Mouse (Mus musculus) embryonic facial prominence, embryonic 11.5 days (tissue): ENCODE measurements around the gene Dedd. TPM values are rescaled to one million over a fixed set of nuclear protein-coding genes. Genes with fewer than 3 reads are reported as not detected.

Source experiments
- ATAC-seq: fragments of 200-750 bp; cut with Nextera tagmentation; replicated peaks from 2 replicates; pipeline ENCODE4 v1.8.0; 2017; ENCODE audit warnings: low read depth; ENCODE audit not compliant: insufficient number of reproducible peaks, low FRiP score, low TSS enrichment
- DNase-seq: peaks from one replicate; pipeline ENCODE4 v3.0.0-alpha.2; 2015; ENCODE audit warnings: low spot score
- H3K27ac ChIP-seq: fragments of 300-500 bp; sonication (generic); replicated peaks from 2 replicates; pipeline ENCODE4 v1.5.1; 2014; ENCODE audit warnings: mild to moderate bottlenecking, low read depth, low read length, control low read depth
- H3K27me3 ChIP-seq: fragments of 300-500 bp; sonication (generic); 2 replicates; pipeline ENCODE4 v1.6.1; 2014; ENCODE audit warnings: mild to moderate bottlenecking, low read length, moderate library complexity, mixed read lengths; ENCODE audit not compliant: control insufficient read depth, insufficient read depth
- H3K36me3 ChIP-seq: fragments of 300-500 bp; sonication (generic); replicated peaks from 2 replicates; pipeline ENCODE4 v1.6.1; 2014; ENCODE audit warnings: low read depth, mild to moderate bottlenecking, low read length, moderate library complexity, mixed read lengths; ENCODE audit not compliant: control insufficient read depth, insufficient read depth
- H3K4me1 ChIP-seq: fragments of 300-500 bp; sonication (generic); 2 replicates; pipeline ENCODE4 v1.6.1; 2014; ENCODE audit warnings: low read length, mixed read lengths; ENCODE audit not compliant: control insufficient read depth, insufficient read depth
- H3K4me2 ChIP-seq: fragments of 300-500 bp; sonication (generic); 2 replicates; pipeline ENCODE4 v1.6.1; 2014; ENCODE audit warnings: low read depth, mild to moderate bottlenecking, control low read depth, low read length, moderate library complexity
- H3K4me3 ChIP-seq: fragments of 300-500 bp; sonication (generic); 2 replicates; pipeline ENCODE4 v1.5.1; 2014; ENCODE audit warnings: low read depth, low read length, control low read depth
- H3K9ac ChIP-seq: fragments of 300-500 bp; sonication (generic); replicated peaks from 2 replicates; pipeline ENCODE4 v1.6.1; 2014; ENCODE audit warnings: mild to moderate bottlenecking, control low read depth, low read length
- H3K9me3 ChIP-seq: fragments of 300-500 bp; sonication (generic); replicated peaks from 2 replicates; pipeline ENCODE4 v1.6.1; 2016; ENCODE audit warnings: mild to moderate bottlenecking, low read length, inconsistent platforms, mixed read lengths; ENCODE audit not compliant: control insufficient read depth
- WGBS: fragments of 180-500 bp; shearing (Covaris S2); extraction: QIAGEN DNeasy Blood & Tissue Kit; methylation state at CpG from one replicate; pipeline ENCODE4 v1.1.7; 2014; 5-methylcytosine and 5-hydroxymethylcytosine counted together
- polyA plus RNA-seq: library from polyadenylated mRNA; unstranded; fragments of >200 nt; fragmentation: Nextera tagmentation; extraction: Ambion mirVana; gene quantifications from 2 replicates; pipeline ENCODE4 v1.2.1, GENCODE M21; 2014

Dedd gene
- polyA plus RNA-seq, 1 experiment from 2014 or later = 51.7 TPM

- Histone ChIP-seq H3K9ac (no peak overlapping the region), H3K27me3 (no peaks in the 10 kb centered on the region), H3K36me3 (peaks cover 5% of the 10 kb centered on the region), H3K9me3 (no peaks in the 10 kb centered on the region; the same call in 1 of the 2 replicates), H3K27ac (no peak overlapping the region), H3K4me3 (no peak overlapping the region), H3K4me1 (no peaks in the 10 kb centered on the region), H3K4me2 (no peak overlapping the region)
- ATAC-seq (0 out of 2 replicates have a peak, but pooled peaks have one; percentile 15), DNase-seq (no peak)
- 87% methylated on average over 8 of the region's 9 CpGs for WGBS
These were observed 15.2 kb downstream of the Dedd start for GRCm38 (mm10) chr1:171343922-171344677.

DNA sequence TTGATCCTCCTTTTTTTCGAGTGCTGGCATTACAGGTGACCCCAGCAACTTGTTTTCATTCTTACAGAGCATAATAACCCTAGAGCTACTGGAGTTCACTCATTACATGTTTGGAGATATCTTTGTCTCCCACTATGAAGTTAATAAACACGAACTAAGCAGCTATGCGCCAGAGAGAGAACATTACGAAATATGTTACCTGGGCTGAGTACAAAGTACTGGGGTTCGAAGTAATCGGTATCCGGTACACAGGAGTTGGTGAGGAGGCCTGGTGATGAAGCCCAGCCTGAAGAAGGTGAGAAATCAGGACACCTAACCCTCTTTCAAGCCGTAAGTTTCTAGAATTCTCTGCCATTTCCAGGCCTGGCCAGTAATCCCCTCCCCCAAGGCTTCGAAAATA lies 15.8 kb downstream of the Dedd start:
- Histone ChIP-seq H3K36me3 (peaks cover 5% of the 10 kb centered on the region), H3K4me2 (peak overlapping the region; percentile 52), H3K4me3 (peak overlapping the region; percentile 91), H3K9ac (peak overlapping the region; percentile 87), H3K9me3 (no peaks in the 10 kb centered on the region; the same call in 1 of the 2 replicates), H3K27me3 (no peaks in the 10 kb centered on the region), H3K27ac (no peak overlapping the region), H3K4me1 (no peaks in the 10 kb centered on the region)
- 80% methylated on average over 9 of the region's 9 CpGs for WGBS
- DNase-seq (no peak), ATAC-seq (no peak)

- Histone ChIP-seq H3K27ac (no peak within 1 kb of the TSS; the same call in 1 of the 2 replicates), H3K9me3 (no peaks in the 10 kb centered on the region; the same call in 1 of the 2 replicates), H3K27me3 (no peaks in the 10 kb centered on the region), H3K36me3 (peaks cover 5% of the 10 kb centered on the region), H3K4me2 (peak within 1 kb of the TSS; percentile 52), H3K9ac (peak within 1 kb of the TSS; percentile 87), H3K4me1 (no peaks in the 10 kb centered on the region), H3K4me3 (peak within 1 kb of the TSS; percentile 91)
- ATAC-seq (peak; percentile 87), DNase-seq (peak; percentile 94)
- WGBS = 1% methylated on average over 53 of the region's 53 CpGs
These were observed 16.5 kb downstream of the Dedd start, which contains the start of the genes Nit1 and Pfdn2 for GRCm38 (mm10) chr1:171345225-171346094. Nit1 (minus strand) TSS chr1:171345646. Pfdn2 (plus strand) TSS chr1:171345670.

DNA sequence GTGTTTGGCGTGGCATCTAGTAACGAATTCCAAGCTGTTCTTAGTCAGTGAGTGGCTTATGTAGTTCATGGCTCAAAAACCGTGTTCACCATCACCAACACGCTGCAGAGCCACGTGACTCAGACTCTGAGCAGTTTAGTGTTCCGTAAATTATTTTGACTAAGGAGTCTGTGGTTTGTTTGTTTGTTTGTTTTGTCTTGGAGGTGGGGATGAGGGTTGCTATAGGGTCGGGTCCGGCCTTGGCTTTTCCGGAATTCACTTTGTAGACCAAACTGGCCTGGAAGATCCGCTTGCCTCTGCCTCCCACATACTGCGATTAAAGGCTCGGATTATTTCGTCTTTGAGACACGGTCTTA lies 17.1 kb downstream of the Dedd start:
- no peak for DNase-seq
- Histone ChIP-seq H3K9ac (peak overlapping the region; percentile 87), H3K4me1 (no peaks in the 10 kb centered on the region), H3K36me3 (peaks cover 5% of the 10 kb centered on the region), H3K27ac (no peak overlapping the region), H3K27me3 (no peaks in the 10 kb centered on the region), H3K4me2 (peak overlapping the region; percentile 52), H3K9me3 (no peaks in the 10 kb centered on the region; the same call in 1 of the 2 replicates), H3K4me3 (peak overlapping the region; percentile 91)
- no peak for ATAC-seq
- under 1% methylated on average over 14 of the region's 14 CpGs for WGBS

DNA sequence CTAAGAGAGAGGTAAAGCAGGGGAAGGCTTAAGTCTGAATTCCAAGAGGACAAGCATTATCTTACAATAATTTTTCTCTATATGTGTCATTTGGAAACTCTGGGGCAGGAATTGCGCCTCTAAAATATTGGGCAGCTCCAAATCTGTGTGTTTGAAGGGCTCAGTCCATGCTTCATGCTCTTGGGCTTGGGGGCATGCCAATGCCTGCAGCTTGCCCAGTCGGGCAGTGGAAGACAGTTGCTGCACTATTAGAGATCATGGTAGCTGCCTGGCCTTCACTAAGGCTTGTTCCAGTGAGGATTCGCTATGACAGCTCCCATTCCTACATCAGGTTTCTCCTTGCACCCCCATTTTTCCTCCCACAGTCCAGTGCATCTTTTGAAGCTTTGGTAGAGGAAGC lies 19.7 kb downstream of the Dedd start:
- ATAC-seq = no peak
- H3K27ac ChIP-seq = no peak overlapping the region
- H3K9ac ChIP-seq = no peak overlapping the region
- no peak overlapping the region for H3K4me2 ChIP-seq
- H3K4me3 ChIP-seq = no peak overlapping the region
- H3K27me3 ChIP-seq = no peaks in the 10 kb centered on the region
- no peak for DNase-seq
- H3K4me1 ChIP-seq = no peaks in the 10 kb centered on the region
- H3K36me3 ChIP-seq = no peaks in the 10 kb centered on the region
- H3K9me3 ChIP-seq = no peaks in the 10 kb centered on the region; the same call in 1 of the 2 replicates
- WGBS = 94% methylated on average over 3 of the region's 3 CpGs

DNA sequence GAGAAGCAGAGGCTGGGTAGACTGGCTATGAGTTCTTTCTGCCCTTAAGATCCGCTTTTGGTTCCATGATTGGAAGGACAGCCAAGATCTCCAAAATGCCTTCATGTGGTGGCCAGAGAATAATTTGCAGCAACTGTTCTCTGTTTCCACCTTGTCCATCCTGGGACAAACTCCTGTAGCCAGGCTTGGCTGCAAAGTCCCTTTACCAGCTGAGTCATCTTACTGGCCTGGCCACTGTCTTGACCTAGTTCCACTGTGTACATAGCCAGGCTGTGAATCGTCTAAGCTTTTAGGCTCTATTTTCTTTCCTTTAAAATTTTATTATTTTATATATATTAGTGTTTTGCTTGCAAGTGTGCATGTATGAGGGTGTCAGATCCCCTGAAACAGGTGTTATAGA lies 20.3 kb downstream of the Dedd start:
- H3K36me3 ChIP-seq = no peaks in the 10 kb centered on the region
- ATAC-seq (no peak), DNase-seq (no peak)
- H3K27ac ChIP-seq = no peak overlapping the region
- 95% methylated on average over 2 of the region's 2 CpGs for WGBS
- H3K4me1 ChIP-seq = no peaks in the 10 kb centered on the region
- no peaks in the 10 kb centered on the region; the same call in 1 of the 2 replicates for H3K9me3 ChIP-seq
- H3K4me3 ChIP-seq = no peak overlapping the region
- no peak overlapping the region for H3K4me2 ChIP-seq
- H3K9ac ChIP-seq = no peak overlapping the region
- H3K27me3 ChIP-seq = no peaks in the 10 kb centered on the region

DNA sequence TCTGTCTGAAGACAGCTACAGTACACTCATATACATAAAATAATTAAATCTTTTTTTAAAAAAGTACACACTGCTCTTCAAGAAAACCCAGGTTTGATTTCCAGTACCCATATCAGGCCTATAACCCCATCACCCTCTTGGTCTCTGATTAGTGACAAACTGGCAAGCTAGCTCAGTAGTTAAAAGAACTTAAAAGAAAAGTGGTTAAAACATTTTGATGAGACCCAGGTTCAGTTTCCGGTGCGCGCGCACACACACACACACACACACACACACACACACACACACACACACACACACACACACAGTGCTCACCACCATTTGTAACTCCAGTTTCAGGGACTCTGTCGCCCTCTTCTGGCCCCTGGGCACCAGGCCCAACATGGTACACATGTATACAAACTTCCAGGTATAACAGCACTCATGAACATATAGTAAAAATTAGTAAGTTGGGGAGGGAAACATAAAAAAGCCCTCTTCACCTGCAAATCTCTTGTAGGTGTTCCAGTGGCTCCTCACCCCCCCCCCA lies 26.9 kb downstream of the Dedd start:
- no peak overlapping the region for H3K27ac ChIP-seq
- no peaks in the 10 kb centered on the region for H3K27me3 ChIP-seq
- no peaks in the 10 kb centered on the region; the same call in 1 of the 2 replicates for H3K4me1 ChIP-seq
- 80% methylated on average over 5 of the region's 5 CpGs for WGBS
- H3K36me3 ChIP-seq = no peaks in the 10 kb centered on the region; the same call in 1 of the 2 replicates
- 0 out of 2 replicates have a peak, but pooled peaks cover 2% of the 10 kb centered on the region for H3K9me3 ChIP-seq
- no peak overlapping the region for H3K9ac ChIP-seq
- H3K4me2 ChIP-seq = no peak overlapping the region
- DNase-seq = no peak
- no peak overlapping the region for H3K4me3 ChIP-seq
- no peak for ATAC-seq
